Mouse (Mus musculus) liver, embryonic 11.5 days (tissue): Measurements from ENCODE around the gene Spr. TPM values are rescaled to one million over a fixed set of nuclear protein-coding genes. Genes with fewer than 3 reads are reported as not detected.

ENCODE experiments used
- ATAC-seq: fragments of 200-750 bp; cut with Nextera tagmentation; replicated peaks from 2 replicates; pipeline ENCODE4 v1.8.0; 2017; ENCODE audit warnings: moderate number of reproducible peaks, mild to moderate bottlenecking, moderate TSS enrichment, moderate library complexity; ENCODE audit not compliant: low FRiP score
- DNase-seq: peaks from one replicate; pipeline ENCODE4 v3.0.0-alpha.2; 2017; ENCODE audit warnings: low spot score
- H3K27ac ChIP-seq: fragments of 300-500 bp; sonication (generic); 2 replicates; pipeline ENCODE4 v1.5.1; 2014; ENCODE audit warnings: mild to moderate bottlenecking, low read depth, low read length, control low read depth
- H3K27me3 ChIP-seq: fragments of 300-500 bp; sonication (generic); replicated peaks from 2 replicates; pipeline ENCODE4 v1.6.1; 2014; ENCODE audit warnings: low read length, mixed read lengths; ENCODE audit not compliant: control insufficient read depth, insufficient read depth
- H3K36me3 ChIP-seq: fragments of 300-500 bp; sonication (generic); 2 replicates; pipeline ENCODE4 v1.6.1; 2014; ENCODE audit warnings: mild to moderate bottlenecking, low read length, moderate library complexity, mixed read lengths; ENCODE audit not compliant: control insufficient read depth, insufficient read depth
- H3K4me1 ChIP-seq: fragments of 300-500 bp; sonication (generic); replicated peaks from 2 replicates; pipeline ENCODE4 v1.6.1; 2014; ENCODE audit warnings: low read length, mixed read lengths; ENCODE audit not compliant: control insufficient read depth, insufficient read depth
- H3K4me2 ChIP-seq: fragments of 300-500 bp; sonication (generic); 2 replicates; pipeline ENCODE4 v1.6.1; 2014; ENCODE audit warnings: mild to moderate bottlenecking, control low read depth, moderate library complexity
- H3K4me3 ChIP-seq: fragments of 300-500 bp; sonication (generic); 2 replicates; pipeline ENCODE4 v1.5.1; 2014; ENCODE audit warnings: low read depth, low read length, control low read depth
- H3K9ac ChIP-seq: fragments of 300-500 bp; sonication (generic); 2 replicates; pipeline ENCODE4 v1.6.1; 2014; ENCODE audit warnings: low read depth, low read length, control low read depth
- H3K9me3 ChIP-seq: fragments of 300-500 bp; sonication (generic); 2 replicates; pipeline ENCODE4 v1.6.1; 2016; ENCODE audit warnings: low read length, inconsistent platforms, mixed read lengths; ENCODE audit not compliant: control insufficient read depth
- WGBS: fragments of 180-500 bp; shearing (Covaris S2); extraction: QIAGEN DNeasy Blood & Tissue Kit; methylation state at CpG from one replicate; pipeline ENCODE4 v1.1.7; 2014; 5-methylcytosine and 5-hydroxymethylcytosine counted together
- polyA plus RNA-seq: library from polyadenylated mRNA; unstranded; fragments of >200 nt; fragmentation: Nextera tagmentation; extraction: Ambion mirVana; gene quantifications from 2 replicates; pipeline ENCODE4 v1.2.1, GENCODE M21; 2014

The Spr gene
- polyA plus RNA-seq, 1 experiment from 2014 or later: 77.7 TPM

- no peaks in the 10 kb centered on the region for H3K4me1 ChIP-seq
- H3K4me3 ChIP-seq: no peak overlapping the region
- no peak overlapping the region for H3K4me2 ChIP-seq
- no peak overlapping the region for H3K27ac ChIP-seq
- WGBS: 69% methylated on average over 2 of the region's 2 CpGs
- H3K27me3 ChIP-seq: no peaks in the 10 kb centered on the region
- DNase-seq (no peak), ATAC-seq (no peak)
- no peaks in the 10 kb centered on the region for H3K9me3 ChIP-seq
- no peaks in the 10 kb centered on the region for H3K36me3 ChIP-seq
- no peak overlapping the region for H3K9ac ChIP-seq
These were observed 41.1 kb downstream of the Spr start for GRCm38 (mm10) chr6:85096441-85096840.

- no peaks in the 10 kb centered on the region for H3K36me3 ChIP-seq
- no peaks in the 10 kb centered on the region for H3K9me3 ChIP-seq
- no peaks in the 10 kb centered on the region for H3K27me3 ChIP-seq
- 79% methylated on average over 4 of the region's 4 CpGs for WGBS
- no peaks in the 10 kb centered on the region for H3K4me1 ChIP-seq
- ATAC-seq (no peak), DNase-seq (no peak)
- no peak overlapping the region for H3K9ac ChIP-seq
- no peak overlapping the region for H3K4me3 ChIP-seq
- no peak overlapping the region for H3K27ac ChIP-seq
- no peak overlapping the region for H3K4me2 ChIP-seq
These were observed 50.1 kb downstream of the Spr start for GRCm38 (mm10) chr6:85087425-85087824.

- H3K4me1 ChIP-seq: no peaks in the 10 kb centered on the region
- H3K27ac ChIP-seq: no peak overlapping the region
- H3K9ac ChIP-seq: no peak overlapping the region
- H3K4me2 ChIP-seq: no peak overlapping the region
- H3K4me3 ChIP-seq: no peak overlapping the region
- no peaks in the 10 kb centered on the region for H3K9me3 ChIP-seq
- no peaks in the 10 kb centered on the region for H3K27me3 ChIP-seq
- DNase-seq (no peak), ATAC-seq (no peak)
- WGBS: 56% methylated on average over 3 of the region's 3 CpGs
- no peaks in the 10 kb centered on the region for H3K36me3 ChIP-seq
These were observed 50.9 kb downstream of the Spr start for GRCm38 (mm10) chr6:85086645-85087044.

Other genes with a start within 250 kb of the Spr start
- 10.1 and 10.2 TPM in 2 replicates for gene Exoc6b, start 68.3 kb downstream of the Spr start, polyA plus RNA-seq
- 0.38 and 0.49 TPM in 2 replicates for gene Emx1, start 49.7 kb upstream of the Spr start, polyA plus RNA-seq
- gene Sfxn5, start 195.7 kb upstream of the Spr start, polyA plus RNA-seq: 3.8 and 4.0 TPM in 2 replicates
- gene Rab11fip5, start 236.9 kb upstream of the Spr start, polyA plus RNA-seq: 1.0 TPM in 2 replicates